Mouse (Mus musculus) kidney, adult 2 months (tissue): Measurements from ENCODE around the gene Csrnp2.

Experiments
- CTCF ChIP-seq: fragments of 200-500 bp; conservative IDR thresholded peaks from 2 replicates; pipeline ENCODE4 v1.5.1; 2011; ENCODE audit warnings: low read depth, mild to moderate bottlenecking, control low read depth, low read length, moderate library complexity, mixed read lengths; ENCODE audit not compliant: insufficient read depth, insufficient read length
- POLR2A ChIP-seq: fragments of 200-500 bp; IDR thresholded peaks from one replicate; pipeline ENCODE4 v1.6.1; 2011; ENCODE audit warnings: low read depth, low read length, control low read depth

GRCm38 (mm10) chr15:100436112-100436511 is 59.2 kb downstream of the Csrnp2 start:
- TF ChIP-seq CTCF, result no peak
- TF ChIP-seq POLR2A, result no peak
